Mouse (Mus musculus) limb, embryonic 14.5 days (tissue): ENCODE measurements around the gene Ncor2. TPM values are rescaled to one million over a fixed set of nuclear protein-coding genes. Genes with fewer than 3 reads are reported as not detected.

Experiments used
- ATAC-seq: fragments of 200-750 bp; cut with Nextera tagmentation; 2 replicates; pipeline ENCODE4 v1.8.0; 2017; ENCODE audit warnings: low read depth, moderate number of reproducible peaks, moderate TSS enrichment; ENCODE audit not compliant: low FRiP score
- DNase-seq: peaks from one replicate; pipeline ENCODE4 v3.0.0-alpha.2; 2015; ENCODE audit warnings: low spot score
- H3K27ac ChIP-seq: fragments of 300-500 bp; sonication (generic); replicated peaks from 2 replicates; pipeline ENCODE4 v1.5.1; 2014; ENCODE audit warnings: low read depth, mild to moderate bottlenecking, low read length, moderate library complexity, mixed read lengths
- H3K27me3 ChIP-seq: fragments of 300-500 bp; sonication (generic); 2 replicates; pipeline ENCODE4 v1.6.1; 2014; ENCODE audit warnings: low read length, mixed read lengths; ENCODE audit not compliant: control insufficient read depth, insufficient read depth
- H3K36me3 ChIP-seq: fragments of 300-500 bp; sonication (generic); 2 replicates; pipeline ENCODE4 v1.6.1; 2014; ENCODE audit warnings: mild to moderate bottlenecking, low read length, moderate library complexity, mixed read lengths; ENCODE audit not compliant: control insufficient read depth, insufficient read depth
- H3K4me1 ChIP-seq: fragments of 300-500 bp; sonication (generic); 2 replicates; pipeline ENCODE4 v1.6.1; 2014; ENCODE audit warnings: antibody characterized with exemption, low read length, mixed read lengths; ENCODE audit not compliant: control insufficient read depth, insufficient read depth
- H3K4me2 ChIP-seq: fragments of 300-500 bp; sonication (generic); replicated peaks from 2 replicates; pipeline ENCODE4 v1.6.1; 2014; ENCODE audit warnings: low read depth, mild to moderate bottlenecking, low read length, moderate library complexity; ENCODE audit not compliant: severe bottlenecking
- H3K4me3 ChIP-seq: fragments of 300-500 bp; sonication (generic); replicated peaks from 2 replicates; pipeline ENCODE4 v1.5.1; 2014; ENCODE audit warnings: low read length
- H3K9ac ChIP-seq: fragments of 300-500 bp; sonication (generic); 2 replicates; pipeline ENCODE4 v1.6.1; 2014; ENCODE audit warnings: mild to moderate bottlenecking, low read depth, low read length, moderate library complexity; ENCODE audit not compliant: severe bottlenecking
- H3K9me3 ChIP-seq: fragments of 300-500 bp; sonication (generic); 2 replicates; pipeline ENCODE4 v1.6.1; 2016; ENCODE audit warnings: low read length; ENCODE audit not compliant: control insufficient read depth
- POLR2A ChIP-seq: fragments of 200-500 bp; IDR thresholded peaks from 2 replicates; pipeline ENCODE4 v1.8.0; 2012; ENCODE audit warnings: inconsistent platforms, mild to moderate bottlenecking, moderate library complexity, borderline replicate concordance; ENCODE audit not compliant: insufficient read depth, insufficient read length; ENCODE audit errors: extremely low read depth
- WGBS: fragments of 180-500 bp; shearing (Covaris S2); extraction: QIAGEN DNeasy Blood & Tissue Kit; methylation state at CpG from one replicate; pipeline ENCODE4 v1.1.7; 2014; 5-methylcytosine and 5-hydroxymethylcytosine counted together
- polyA plus RNA-seq, 2 experiments: library from polyadenylated mRNA; depleted of rRNA in 1 of 2; stranded (reverse) in 1 of 2; unstranded in 1 of 2; fragments of >200 nt; fragmentation: Nextera tagmentation in 1 of 2; extraction: Ambion mirVana in 1 of 2; gene quantifications; 2 replicates each; pipeline versions ENCODE4 v1.2.1 to v1.2.3; 2012 to 2014

Gene Ncor2
- polyA plus RNA-seq, 2 experiments: 39.3 to 75.9 TPM

DNA sequence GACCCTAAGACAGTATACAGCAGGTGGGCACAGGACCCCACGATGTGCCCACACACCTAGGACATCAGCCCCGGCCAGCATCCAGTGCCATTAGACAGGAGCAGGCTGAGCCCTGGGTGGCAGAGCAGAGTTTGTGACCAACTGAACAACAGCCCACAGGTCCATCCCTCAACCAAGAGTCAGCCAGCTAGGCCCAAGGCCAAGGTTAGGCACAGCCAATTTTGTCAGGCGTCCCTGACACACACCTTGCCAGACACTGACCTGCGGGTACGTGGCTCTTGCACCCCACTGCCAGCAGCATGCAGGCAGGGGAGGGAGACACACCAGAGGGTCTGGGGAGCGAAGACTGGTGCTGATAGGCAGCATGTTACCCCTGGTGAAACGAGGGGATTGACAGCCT is 57.0 kb downstream of the Ncor2 start:
- Histone ChIP-seq H3K9ac (no peak overlapping the region), H3K27ac (no peak overlapping the region), H3K36me3 (peaks cover 62% of the 10 kb centered on the region), H3K4me1 (0 out of 2 replicates have a peak, but pooled peaks cover 3% of the 10 kb centered on the region), H3K9me3 (no peaks in the 10 kb centered on the region), H3K4me2 (no peak overlapping the region), H3K27me3 (no peaks in the 10 kb centered on the region), H3K4me3 (no peak overlapping the region)
- TF ChIP-seq POLR2A: no peak
- DNase-seq (no peak), ATAC-seq (no peak)
- WGBS: 89% methylated on average over 7 of the region's 7 CpGs

DNA sequence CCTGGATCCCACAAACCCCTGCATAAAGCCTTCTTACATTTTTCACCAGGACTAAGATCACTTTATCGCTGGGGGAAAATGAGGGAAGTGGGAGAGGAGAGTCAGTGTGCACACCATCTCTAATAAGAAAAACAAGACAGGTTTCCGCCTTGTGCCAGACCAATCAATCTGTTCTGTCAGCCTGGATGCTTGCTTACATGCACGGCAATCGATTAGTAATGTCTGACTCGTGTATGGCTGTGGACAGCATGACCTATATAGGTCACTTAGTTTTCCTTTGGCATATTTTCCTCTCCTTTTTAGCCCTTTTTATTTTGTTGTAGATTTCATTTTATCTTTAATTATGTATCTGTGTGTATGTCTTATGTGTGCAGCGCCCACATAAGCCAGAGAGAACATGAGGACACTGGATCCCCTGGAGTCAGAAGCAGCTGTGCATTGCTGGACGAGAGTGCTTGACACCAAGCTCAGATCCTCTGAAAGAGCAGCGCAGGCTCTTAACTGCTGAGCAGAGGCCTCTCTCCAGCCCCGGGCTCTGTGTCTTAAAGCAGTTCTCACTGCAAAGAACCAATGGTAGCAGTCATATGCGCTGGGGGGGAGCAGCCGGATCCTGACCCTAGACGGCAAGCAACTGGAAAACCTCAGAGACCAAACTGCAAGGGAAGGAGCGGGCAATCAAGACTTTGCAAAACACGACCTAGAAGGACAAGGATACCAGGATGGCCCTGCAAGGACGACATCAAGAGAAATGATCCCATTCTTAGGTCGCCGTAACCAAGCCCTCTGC is 58.3 kb downstream of the Ncor2 start:
- Histone ChIP-seq H3K27ac (0 out of 2 replicates have a peak overlapping the region, but pooled peaks have one; percentile 38), H3K4me3 (no peak overlapping the region), H3K36me3 (peaks cover 71% of the 10 kb centered on the region), H3K27me3 (no peaks in the 10 kb centered on the region), H3K9ac (no peak overlapping the region), H3K4me1 (0 out of 2 replicates have a peak, but pooled peaks cover 3% of the 10 kb centered on the region), H3K9me3 (no peaks in the 10 kb centered on the region), H3K4me2 (no peak overlapping the region)
- ATAC-seq (no peak), DNase-seq (no peak)
- 77% methylated on average over 17 of the region's 17 CpGs for WGBS
- no peak for TF ChIP-seq POLR2A

DNA sequence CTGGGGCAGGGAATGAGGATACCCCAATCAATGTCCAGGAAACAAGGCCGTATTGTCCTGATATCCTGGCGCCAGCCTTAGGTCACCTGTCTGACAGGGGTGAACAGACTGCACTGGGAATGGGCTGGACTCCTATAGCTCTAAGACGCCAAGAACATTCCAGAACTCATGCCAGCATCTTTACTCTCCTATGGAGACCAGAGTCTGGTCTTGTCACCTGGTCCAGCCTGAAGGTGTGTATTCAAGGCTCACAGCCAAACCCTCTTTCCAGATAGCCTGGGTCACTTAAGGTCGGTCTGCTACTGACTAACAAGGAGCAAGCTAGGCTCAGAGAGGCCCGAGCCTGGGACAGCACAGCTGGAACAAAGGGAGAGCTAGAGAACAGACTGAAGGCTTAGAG is 61.8 kb downstream of the Ncor2 start:
- no peaks in the 10 kb centered on the region for H3K27me3 ChIP-seq
- H3K27ac ChIP-seq: no peak overlapping the region
- H3K9ac ChIP-seq: no peak overlapping the region
- H3K4me3 ChIP-seq: no peak overlapping the region
- no peak for TF ChIP-seq POLR2A
- WGBS: 83% methylated on average over 5 of the region's 5 CpGs
- ATAC-seq: no peak
- H3K9me3 ChIP-seq: no peaks in the 10 kb centered on the region
- H3K36me3 ChIP-seq: peaks cover 79% of the 10 kb centered on the region
- peaks cover 22% of the 10 kb centered on the region for H3K4me1 ChIP-seq
- DNase-seq: no peak
- no peak overlapping the region for H3K4me2 ChIP-seq

DNA sequence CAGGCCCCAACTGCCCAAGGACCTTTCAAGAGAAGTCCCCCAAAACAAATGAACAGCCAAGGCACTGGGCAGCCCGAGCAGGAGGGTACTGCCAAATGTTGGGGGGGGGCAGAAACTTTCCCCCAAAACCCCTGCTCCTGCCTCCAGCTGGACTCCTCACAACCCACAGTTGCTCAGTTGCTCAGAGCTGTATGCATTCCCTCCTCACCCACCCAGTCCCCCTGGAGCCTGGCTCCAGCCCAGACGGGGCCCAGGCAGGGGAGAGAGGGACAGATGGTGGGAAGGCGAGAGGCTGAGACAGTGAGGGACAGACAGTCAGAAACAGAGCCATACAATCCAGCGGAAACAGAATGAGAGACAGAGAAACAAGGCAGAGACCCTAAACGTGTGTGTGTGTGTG is 66.0 kb downstream of the Ncor2 start:
- no peak for TF ChIP-seq POLR2A
- Histone ChIP-seq H3K4me1 (peaks cover 45% of the 10 kb centered on the region), H3K27ac (peak overlapping the region; percentile 77), H3K9me3 (no peaks in the 10 kb centered on the region), H3K4me2 (no peak overlapping the region), H3K36me3 (peaks cover 74% of the 10 kb centered on the region), H3K4me3 (no peak overlapping the region), H3K27me3 (no peaks in the 10 kb centered on the region), H3K9ac (no peak overlapping the region)
- DNase-seq: no peak
- 42% methylated on average over 5 of the region's 5 CpGs for WGBS
- peak; percentile 72 for ATAC-seq

DNA sequence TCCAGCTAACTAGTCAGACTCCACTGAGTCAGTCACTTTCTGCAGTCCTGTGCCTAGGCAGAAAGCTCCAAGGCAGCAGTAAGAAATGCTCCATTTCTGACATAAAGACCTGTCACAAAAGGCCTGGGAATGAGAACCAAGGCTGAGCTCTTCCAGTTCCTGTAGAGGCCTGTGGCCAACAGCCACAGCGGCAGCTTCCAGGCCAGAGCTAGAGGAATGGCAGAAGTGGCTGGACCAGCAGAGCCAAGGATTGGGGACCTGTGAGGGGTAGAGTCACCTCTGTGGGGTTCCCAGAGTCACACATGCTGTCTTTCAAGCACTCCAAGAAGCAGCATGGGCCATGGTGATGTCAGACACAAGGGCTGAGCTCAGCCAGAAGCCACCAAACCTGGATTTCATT is 66.4 kb downstream of the Ncor2 start:
- Histone ChIP-seq H3K27me3 (no peaks in the 10 kb centered on the region), H3K27ac (peak overlapping the region; percentile 77), H3K36me3 (peaks cover 74% of the 10 kb centered on the region), H3K4me1 (peaks cover 45% of the 10 kb centered on the region), H3K4me3 (no peak overlapping the region), H3K9ac (no peak overlapping the region), H3K9me3 (no peaks in the 10 kb centered on the region), H3K4me2 (no peak overlapping the region)
- no peak for TF ChIP-seq POLR2A
- ATAC-seq (no peak), DNase-seq (no peak)
- 70% methylated on average over 1 of the region's 1 CpGs for WGBS
